Mouse (Mus musculus) MEL (cell line): Measurements from ENCODE around the gene Cdh13. TPM values are rescaled to one million over a fixed set of nuclear protein-coding genes. Genes with fewer than 3 reads are reported as not detected.

Experiments used
- DNase-seq: peaks from one replicate; pipeline ENCODE4 v3.0.0; 2011; ENCODE audit warnings: low read depth, low spot score
- H3K27ac ChIP-seq: 2 replicates; pipeline ENCODE4 v1.5.1; 2012; ENCODE audit warnings: low read depth, mild to moderate bottlenecking, control low read depth, low read length, moderate library complexity; ENCODE audit not compliant: control insufficient read depth
- H3K27me3 ChIP-seq, 2 experiments: fragments of 150-350 bp in 1 of 2; sonication (generic) in 1 of 2; 2 replicates each; pipeline ENCODE4 v1.6.1; 2012; ENCODE audit warnings: low read length in 2 of 2, mild to moderate bottlenecking in 2 of 2, improper control_type of control experiment in 1 of 2, moderate library complexity in 1 of 2; ENCODE audit not compliant: insufficient read depth in 2 of 2, control insufficient read depth in 1 of 2
- H3K36me3 ChIP-seq, 2 experiments: 2 replicates each; pipeline ENCODE4 v1.6.1; 2012 to 2014; ENCODE audit warnings: low read length in 2 of 2, improper control_type of control experiment in 1 of 2, inconsistent platforms in 1 of 2, mild to moderate bottlenecking in 1 of 2; ENCODE audit not compliant: insufficient read depth in 2 of 2, control insufficient read depth in 1 of 2
- H3K4me1 ChIP-seq, 2 experiments: fragments of 150-350 bp in 1 of 2; sonication (generic) in 1 of 2; 2 replicates each; pipeline ENCODE4 v1.6.1; 2012; ENCODE audit warnings: low read length in 2 of 2, improper control_type of control experiment in 1 of 2, mild to moderate bottlenecking in 1 of 2; ENCODE audit not compliant: insufficient read depth in 2 of 2, control insufficient read depth in 1 of 2
- H3K4me3 ChIP-seq, 2 experiments: fragments of 150-350 bp in 1 of 2; sonication (generic) in 1 of 2; 2 replicates each; pipeline ENCODE4 v1.5.1; 2012; ENCODE audit warnings: low read depth in 2 of 2, low read length in 2 of 2, mild to moderate bottlenecking in 2 of 2, moderate library complexity in 2 of 2, control low read depth in 1 of 2, improper control_type of control experiment in 1 of 2; ENCODE audit not compliant: control insufficient read depth in 1 of 2, insufficient read depth in 1 of 2
- H3K79me2 ChIP-seq: 2 replicates; pipeline ENCODE4 v1.6.1; 2012; ENCODE audit warnings: mild to moderate bottlenecking, low read length, moderate library complexity; ENCODE audit not compliant: control insufficient read depth, poor library complexity, insufficient read depth
- H3K9ac ChIP-seq: 2 replicates; pipeline ENCODE4 v1.6.1; 2012; ENCODE audit warnings: low read depth, mild to moderate bottlenecking, control low read depth, low read length, moderate library complexity; ENCODE audit not compliant: control insufficient read depth, poor library complexity, severe bottlenecking
- H3K9me3 ChIP-seq: fragments of 150-350 bp; sonication (generic); replicated peaks from 2 replicates; pipeline ENCODE4 v1.6.1; 2012; ENCODE audit warnings: mild to moderate bottlenecking, low read length, improper control_type of control experiment, moderate library complexity; ENCODE audit not compliant: insufficient read depth
- BHLHE40 ChIP-seq: IDR thresholded peaks from 2 replicates; pipeline ENCODE4 v1.6.1; 2012; ENCODE audit warnings: low read depth, mild to moderate bottlenecking, inconsistent platforms, low read length, improper control_type of control experiment, borderline replicate concordance
- CTCF ChIP-seq, 3 experiments: IDR thresholded peaks in 2 of 3; conservative IDR thresholded peaks in 1 of 3; 2 replicates each; pipeline ENCODE4 v1.5.1; 2011 to 2012; ENCODE audit warnings: low read length in 3 of 3, low read depth in 2 of 3, mild to moderate bottlenecking in 2 of 3, improper control_type of control experiment in 1 of 3, inconsistent platforms in 1 of 3, mixed read lengths in 1 of 3, moderate library complexity in 1 of 3; ENCODE audit not compliant: control insufficient read depth in 1 of 3, insufficient read depth in 1 of 3, poor library complexity in 1 of 3, severe bottlenecking in 1 of 3
- E2F4 ChIP-seq: IDR thresholded peaks from 2 replicates; pipeline ENCODE4 v1.6.1; 2011; ENCODE audit warnings: low read depth, low read length, improper control_type of control experiment, borderline replicate concordance
- EP300 ChIP-seq, 2 experiments: IDR thresholded peaks; 2 replicates each; pipeline ENCODE4 v1.6.1; 2011; ENCODE audit warnings: improper control_type of control experiment in 2 of 2, low read length in 2 of 2, low read depth in 1 of 2, mild to moderate bottlenecking in 1 of 2
- GABPA ChIP-seq: IDR thresholded peaks from 2 replicates; pipeline ENCODE4 v1.6.1; 2012; ENCODE audit warnings: low read depth, mild to moderate bottlenecking, inconsistent platforms, low read length, improper control_type of control experiment, moderate library complexity
- GATA1 ChIP-seq: IDR thresholded peaks from 2 replicates; pipeline ENCODE4 v1.6.1; 2011; ENCODE audit warnings: low read depth, low read length, improper control_type of control experiment
- KAT2A ChIP-seq: conservative IDR thresholded peaks from 2 replicates; pipeline ENCODE4 v1.6.1; 2012; ENCODE audit warnings: low read depth, low read length, improper control_type of control experiment, inconsistent platforms
- MAFK ChIP-seq: IDR thresholded peaks from 2 replicates; pipeline ENCODE4 v1.6.1; 2011; ENCODE audit warnings: low read depth, mild to moderate bottlenecking, low read length, improper control_type of control experiment, borderline replicate concordance
- MAX ChIP-seq: IDR thresholded peaks from 2 replicates; pipeline ENCODE4 v1.6.1; 2011; ENCODE audit warnings: low read length, improper control_type of control experiment
- MEF2A ChIP-seq: IDR thresholded peaks from 2 replicates; pipeline ENCODE4 v1.6.1; 2014; ENCODE audit warnings: low read depth, mild to moderate bottlenecking, inconsistent platforms, low read length, improper control_type of control experiment; ENCODE audit not compliant: poor library complexity, insufficient replicate concordance, severe bottlenecking; ENCODE audit errors: extremely low read depth
- MXI1 ChIP-seq: IDR thresholded peaks from 2 replicates; pipeline ENCODE4 v1.6.1; 2011; ENCODE audit warnings: mild to moderate bottlenecking, low read depth, low read length, improper control_type of control experiment
- MYB ChIP-seq: IDR thresholded peaks from 2 replicates; pipeline ENCODE4 v1.6.1; 2011; ENCODE audit warnings: mild to moderate bottlenecking, low read depth, low read length, improper control_type of control experiment
- NELFE ChIP-seq: IDR thresholded peaks from 2 replicates; pipeline ENCODE4 v1.6.1; 2011; ENCODE audit warnings: low read depth, low read length, improper control_type of control experiment
- NRF1 ChIP-seq: IDR thresholded peaks from 2 replicates; pipeline ENCODE4 v1.6.1; 2014; ENCODE audit warnings: low read depth, mild to moderate bottlenecking, inconsistent platforms, low read length, improper control_type of control experiment, moderate library complexity; ENCODE audit not compliant: poor library complexity, insufficient read depth, severe bottlenecking
- POLR2AphosphoS2 ChIP-seq: IDR thresholded peaks from 2 replicates; pipeline ENCODE4 v1.6.1; 2011; ENCODE audit warnings: low read length, improper control_type of control experiment
- POLR2AphosphoS5 ChIP-seq: IDR thresholded peaks from 2 replicates; pipeline ENCODE4 v1.6.1; 2012; ENCODE audit warnings: low read depth, borderline replicate concordance, mild to moderate bottlenecking, inconsistent platforms, low read length, moderate library complexity, mixed read lengths
- RAD21 ChIP-seq: IDR thresholded peaks from 2 replicates; pipeline ENCODE4 v1.6.1; 2011; ENCODE audit warnings: mild to moderate bottlenecking, low read depth, low read length, improper control_type of control experiment
- RCOR1 ChIP-seq: IDR thresholded peaks from 2 replicates; pipeline ENCODE4 v1.6.1; 2012; ENCODE audit warnings: low read depth, mild to moderate bottlenecking, inconsistent platforms, low read length, improper control_type of control experiment
- SMC3 ChIP-seq: IDR thresholded peaks from 2 replicates; pipeline ENCODE4 v1.6.1; 2011; ENCODE audit warnings: low read depth, low read length, improper control_type of control experiment
- TBP ChIP-seq: IDR thresholded peaks from 2 replicates; pipeline ENCODE4 v1.8.0; 2011; ENCODE audit warnings: low read depth, low read length, improper control_type of control experiment
- TCF12 ChIP-seq: IDR thresholded peaks from 2 replicates; pipeline ENCODE4 v1.6.1; 2014; ENCODE audit warnings: low read depth, mild to moderate bottlenecking, inconsistent platforms, low read length, improper control_type of control experiment, moderate library complexity
- UBTF ChIP-seq: IDR thresholded peaks from 2 replicates; pipeline ENCODE4 v1.6.1; 2012; ENCODE audit warnings: low read depth, mild to moderate bottlenecking, inconsistent platforms, low read length, improper control_type of control experiment, moderate library complexity, borderline replicate concordance; ENCODE audit not compliant: insufficient read depth
- USF1 ChIP-seq: IDR thresholded peaks from 2 replicates; pipeline ENCODE4 v1.6.1; 2014; ENCODE audit warnings: low read depth, mild to moderate bottlenecking, inconsistent platforms, low read length, improper control_type of control experiment, moderate library complexity
- ZC3H11A ChIP-seq: IDR thresholded peaks from 2 replicates; pipeline ENCODE4 v1.6.1; 2012; ENCODE audit warnings: low read depth, mild to moderate bottlenecking, inconsistent platforms, low read length, improper control_type of control experiment
- ZMIZ1 ChIP-seq: IDR thresholded peaks from 2 replicates; pipeline ENCODE4 v1.6.1; 2012; ENCODE audit warnings: low read depth, mild to moderate bottlenecking, inconsistent platforms, low read length, improper control_type of control experiment, moderate library complexity
- ZNF384 ChIP-seq: IDR thresholded peaks from 2 replicates; pipeline ENCODE4 v1.6.1; 2012; ENCODE audit warnings: low read depth, mild to moderate bottlenecking, inconsistent platforms, low read length, improper control_type of control experiment
- polyA plus RNA-seq, 2 experiments: library from polyadenylated mRNA; stranded (reverse) in 1 of 2; unstranded in 1 of 2; fragments of >175 nt in 1 of 2; fragments of >200 nt in 1 of 2; gene quantifications; 2 replicates each; pipeline versions ENCODE4 v1.2.1 to v1.2.4; 2012; ENCODE audit warnings: low replicate concordance in 2 of 2, low read depth in 1 of 2; ENCODE audit not compliant: insufficient read length in 2 of 2, insufficient read depth in 1 of 2, missing spikeins in 1 of 2
- total RNA-seq: library from RNA; depleted of rRNA; stranded (reverse); fragments of 300-350 nt; gene quantifications from 2 replicates; pipeline ENCODE4 v1.2.3, GENCODE M21; 2012

The Cdh13 gene
- total and polyA plus RNA-seq, 3 experiments: not detected

- H3K4me1 ChIP-seq: no peaks in the 10 kb centered on the region
- H3K27me3 ChIP-seq: no peaks in the 10 kb centered on the region
- H3K27ac ChIP-seq: no peak overlapping the region
- TF ChIP-seq TBP (no peak), KAT2A (no peak), RCOR1 (no peak), ZC3H11A (no peak), RAD21 (no peak), BHLHE40 (no peak), CTCF (IDR thresholded peaks at IDR 0.05 in 2 of 3, conservative IDR thresholded peaks at IDR 0.05 in 1 of 3; ENCODE audit: control insufficient read depth in 1 of 3, insufficient read depth in 1 of 3, low read depth in 2 of 3, low read length in 3 of 3, poor library complexity in 1 of 3, severe bottlenecking in 1 of 3) (no peak), MEF2A (no peak), POLR2AphosphoS5 (no peak), MYB (no peak), USF1 (no peak), MAX (no peak), NRF1 (no peak), EP300 (IDR thresholded peaks at IDR 0.05; ENCODE audit: low read depth in 1 of 2, low read length in 2 of 2) (no peak)
- TF ChIP-seq, all 39 proteins: peak for 0
- no peaks in the 10 kb centered on the region for H3K79me2 ChIP-seq
- DNase-seq: no peak
- H3K4me3 ChIP-seq: no peak overlapping the region
- no peaks in the 10 kb centered on the region for H3K9me3 ChIP-seq
- H3K36me3 ChIP-seq: no peaks in the 10 kb centered on the region
- no peak overlapping the region for H3K9ac ChIP-seq
Observed at GRCm38 (mm10) chr8:118778374-118778773, 494.8 kb downstream of the Cdh13 start.

- no peaks in the 10 kb centered on the region for H3K4me1 ChIP-seq
- no peaks in the 10 kb centered on the region for H3K27me3 ChIP-seq
- no peaks in the 10 kb centered on the region for H3K79me2 ChIP-seq
- TF ChIP-seq POLR2AphosphoS5 (no peak), MXI1 (no peak), UBTF (no peak), MEF2A (no peak), EP300 (IDR thresholded peaks at IDR 0.05; ENCODE audit: low read depth in 1 of 2, low read length in 2 of 2) (no peak), NELFE (no peak), TCF12 (no peak), SMC3 (no peak), GABPA (no peak), ZNF384 (no peak), GATA1 (no peak), KAT2A (no peak), ZMIZ1 (no peak), MAFK (no peak), RAD21 (no peak), E2F4 (no peak), POLR2AphosphoS2 (no peak)
- H3K9me3 ChIP-seq: no peaks in the 10 kb centered on the region
- no peak overlapping the region for H3K4me3 ChIP-seq
- H3K27ac ChIP-seq: no peak overlapping the region
- no peak for DNase-seq
- no peak overlapping the region for H3K9ac ChIP-seq
- no peaks in the 10 kb centered on the region for H3K36me3 ChIP-seq
Observed at GRCm38 (mm10) chr8:118785646-118786045, 502.1 kb downstream of the Cdh13 start.
